Mouse (Mus musculus): ENCODE results near the gene Qtrt1.

DNA sequence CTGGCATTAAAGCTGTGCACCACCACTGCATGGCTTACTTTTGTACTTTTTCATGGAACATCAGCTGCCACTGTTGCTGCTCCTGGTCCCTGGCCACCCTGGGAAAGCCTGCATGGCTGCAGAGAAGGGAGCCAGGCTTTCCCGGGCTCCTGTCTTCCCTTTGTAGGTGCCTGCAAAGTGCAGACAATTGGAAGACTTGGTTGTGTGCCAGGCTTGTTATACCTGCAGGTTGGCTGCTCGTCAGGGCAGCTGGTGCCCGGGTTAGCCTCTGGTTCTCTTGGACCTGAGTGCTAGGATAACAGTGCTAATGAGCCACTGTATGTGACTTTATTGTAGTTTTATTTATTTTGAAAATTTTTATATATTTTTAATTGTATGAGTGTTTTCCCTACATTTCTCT lies 47.2 kb downstream of the Qtrt1 start:
- TF ChIP-seq CTCF (conservative IDR thresholded peaks at IDR 0.05; ENCODE audit: insufficient read depth, insufficient read length, low read depth, low read length) (no peak), POLR2A (IDR thresholded peaks at IDR 0.05; ENCODE audit: low read depth, low read length) (no peak)
